Mouse (Mus musculus) C2C12 (cell line): ENCODE measurements around the gene Ppm1h.

Experiments
- CTCF ChIP-seq: IDR thresholded peaks from one replicate; pipeline ENCODE4 v1.5.1; 2011; ENCODE audit not compliant: control insufficient read depth, insufficient read depth, insufficient read length
- MAX ChIP-seq: IDR thresholded peaks from one replicate; pipeline ENCODE4 v1.6.1; 2011; ENCODE audit warnings: mild to moderate bottlenecking, control low read depth
- USF1 ChIP-seq: IDR thresholded peaks from one replicate; pipeline ENCODE4 v1.6.1; 2011; ENCODE audit warnings: low read depth, mild to moderate bottlenecking, control low read depth, moderate library complexity

DNA sequence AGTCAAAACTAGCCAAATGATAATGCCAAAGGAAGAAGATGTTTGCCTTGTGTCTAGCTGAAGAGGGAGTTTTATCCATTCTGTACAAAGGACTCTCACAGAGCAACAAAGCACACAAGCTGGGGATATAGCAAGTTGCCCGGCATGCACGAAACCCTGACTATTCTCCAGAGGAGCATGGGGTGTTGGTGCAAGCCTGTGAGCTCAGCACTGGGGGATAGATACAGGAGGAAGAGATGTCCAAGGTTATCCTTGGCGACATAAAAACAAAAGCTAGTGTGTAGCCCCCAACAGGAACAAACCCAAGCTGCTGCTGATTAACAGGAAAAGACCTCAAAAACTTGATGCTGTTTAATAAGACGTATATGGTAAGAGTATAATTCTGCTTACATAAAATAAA lies 247.7 kb downstream of the Ppm1h start:
- TF ChIP-seq CTCF (no peak), USF1 (no peak), MAX (no peak)
